Mouse (Mus musculus) heart, adult 2 months (tissue): ENCODE measurements at regions not wholly inside any gene's neighbourhood (a gene's known extent, or its start where the extent isn't known, plus 50 kb on each side); places are given as distances from the start of the nearest gene placed in this dataset.

Experiments
- DNase-seq, 2 experiments: peaks; one replicate each; pipeline ENCODE4 v3.0.0; 2021
- H3K27ac ChIP-seq: fragments of 200-600 bp; 2 replicates; pipeline ENCODE4 v1.8.1; 2022
- H3K27me3 ChIP-seq: fragments of 200-500 bp; 2 replicates; pipeline ENCODE4 v1.6.1; 2012; ENCODE audit warnings: mild to moderate bottlenecking, low read length, inconsistent platforms, mixed read lengths; ENCODE audit not compliant: control insufficient read depth, insufficient read depth
- H3K36me3 ChIP-seq: fragments of 200-500 bp; 2 replicates; pipeline ENCODE4 v1.6.1; 2012; ENCODE audit warnings: low read length, inconsistent platforms; ENCODE audit not compliant: control insufficient read depth, insufficient read depth
- H3K4me1 ChIP-seq: fragments of 200-500 bp; 2 replicates; pipeline ENCODE4 v1.6.1; 2011; ENCODE audit warnings: low read length; ENCODE audit not compliant: control insufficient read depth, insufficient read depth
- H3K4me3 ChIP-seq: fragments of 200-600 bp; 2 replicates; pipeline ENCODE4 v1.8.1; 2022
- H3K79me2 ChIP-seq: fragments of 200-500 bp; replicated peaks from 2 replicates; pipeline ENCODE4 v1.6.1; 2012; ENCODE audit warnings: mild to moderate bottlenecking, inconsistent platforms, low read length, moderate library complexity, mixed read lengths; ENCODE audit not compliant: control insufficient read depth, insufficient read depth
- H3K9ac ChIP-seq: fragments of 200-500 bp; 2 replicates; pipeline ENCODE4 v1.6.1; 2012; ENCODE audit warnings: low read depth, mild to moderate bottlenecking, control low read depth, inconsistent platforms, low read length, mixed read lengths
- CTCF ChIP-seq: fragments of 200-600 bp; IDR thresholded peaks from 2 replicates; pipeline ENCODE4 v1.8.1; 2022; ENCODE audit warnings: antibody characterized with exemption, mild to moderate bottlenecking, moderate library complexity
- EP300 ChIP-seq: fragments of 200-500 bp; IDR thresholded peaks from 2 replicates; pipeline ENCODE4 v1.6.1; 2011; ENCODE audit warnings: low read depth, low read length, control low read depth; ENCODE audit not compliant: insufficient read depth
- POLR2A ChIP-seq: fragments of 200-500 bp; IDR thresholded peaks from 2 replicates; pipeline ENCODE4 v1.6.1; 2011; ENCODE audit warnings: mild to moderate bottlenecking, low read depth, low read length, control low read depth; ENCODE audit not compliant: insufficient read depth
- WGBS: fragments of 180-500 bp; shearing (Covaris S2); methylation state at CpG from one replicate; pipeline ENCODE4 v1.1.7; 2018; 5-methylcytosine and 5-hydroxymethylcytosine counted together
- intact Hi-C: fragments of 180-260 bp; cut with DNase I; formaldehyde crosslinking; loops from one replicate; pipeline ENCODE4 v1.15.1; 2025

- Histone ChIP-seq H3K9ac (no peak overlapping the region), H3K79me2 (no peaks in the 10 kb centered on the region), H3K27ac (no peak overlapping the region), H3K4me3 (no peak overlapping the region), H3K36me3 (no peaks in the 10 kb centered on the region), H3K27me3 (no peaks in the 10 kb centered on the region), H3K4me1 (no peaks in the 10 kb centered on the region)
- intact Hi-C loops: no loop called here
- 84% methylated on average over 10 of the region's 10 CpGs for WGBS
- no peak for DNase-seq
- TF ChIP-seq CTCF: no peak
- no peak for TF ChIP-seq EP300
- TF ChIP-seq POLR2A: no peak
These were observed 191.0 kb upstream of the Fam241a start for GRCm38 (mm10) chr3:128087163-128087562.

- TF ChIP-seq POLR2A: no peak
- TF ChIP-seq EP300: no peak
- no peak for TF ChIP-seq CTCF
- 54% methylated on average over 6 of the region's 6 CpGs for WGBS
- DNase-seq: no peak
- H3K4me3 ChIP-seq: no peak overlapping the region
- H3K9ac ChIP-seq: no peak overlapping the region
- H3K36me3 ChIP-seq: no peaks in the 10 kb centered on the region
- H3K27ac ChIP-seq: no peak overlapping the region
- intact Hi-C loops: no loop called here
- no peaks in the 10 kb centered on the region for H3K27me3 ChIP-seq
- H3K79me2 ChIP-seq: no peaks in the 10 kb centered on the region
- no peaks in the 10 kb centered on the region for H3K4me1 ChIP-seq
These were observed 186.3 kb upstream of the Fam241a start for GRCm38 (mm10) chr3:128082463-128082862.

- TF ChIP-seq EP300 (no peak), CTCF (no peak), POLR2A (no peak)
- H3K9ac ChIP-seq: no peak overlapping the region
- H3K27me3 ChIP-seq: no peaks in the 10 kb centered on the region
- H3K36me3 ChIP-seq: no peaks in the 10 kb centered on the region
- no peak overlapping the region for H3K4me3 ChIP-seq
- 83% methylated on average over 1 of the region's 1 CpGs for WGBS
- DNase-seq: no peak
- no peak overlapping the region for H3K27ac ChIP-seq
- H3K4me1 ChIP-seq: no peaks in the 10 kb centered on the region
- intact Hi-C loops: no loop called here
- H3K79me2 ChIP-seq: no peaks in the 10 kb centered on the region
These were observed 185.3 kb upstream of the Fam241a start for GRCm38 (mm10) chr3:128081430-128081829.

GRCm38 (mm10) chr3:128067861-128068260 is 171.7 kb upstream of the Fam241a start:
- H3K27me3 ChIP-seq: no peaks in the 10 kb centered on the region
- DNase-seq: no peak
- no peaks in the 10 kb centered on the region for H3K79me2 ChIP-seq
- TF ChIP-seq CTCF: no peak
- no peak for TF ChIP-seq EP300
- no peak for TF ChIP-seq POLR2A
- H3K4me3 ChIP-seq: no peak overlapping the region
- no peak overlapping the region for H3K9ac ChIP-seq
- H3K27ac ChIP-seq: no peak overlapping the region
- 58% methylated on average over 4 of the region's 4 CpGs for WGBS
- H3K36me3 ChIP-seq: no peaks in the 10 kb centered on the region
- no peaks in the 10 kb centered on the region for H3K4me1 ChIP-seq
- intact Hi-C loops: no loop called here

- no peak for TF ChIP-seq EP300
- no peak for TF ChIP-seq CTCF
- TF ChIP-seq POLR2A: no peak
- Histone ChIP-seq H3K79me2 (no peaks in the 10 kb centered on the region), H3K27me3 (no peaks in the 10 kb centered on the region), H3K36me3 (no peaks in the 10 kb centered on the region), H3K9ac (no peak overlapping the region), H3K4me1 (no peaks in the 10 kb centered on the region), H3K27ac (no peak overlapping the region), H3K4me3 (no peak overlapping the region)
- intact Hi-C loops: no loop called here
- 74% methylated on average over 9 of the region's 9 CpGs for WGBS
- no peak for DNase-seq
These were observed 157.9 kb upstream of the Fam241a start for GRCm38 (mm10) chr3:128054031-128054430.

GRCm38 (mm10) chr3:128043709-128044108 is 147.6 kb upstream of the Fam241a start:
- Histone ChIP-seq H3K4me3 (no peak overlapping the region), H3K9ac (no peak overlapping the region), H3K79me2 (no peaks in the 10 kb centered on the region), H3K36me3 (no peaks in the 10 kb centered on the region), H3K27me3 (no peaks in the 10 kb centered on the region), H3K4me1 (no peaks in the 10 kb centered on the region), H3K27ac (no peak overlapping the region)
- intact Hi-C loops: no loop called here
- no peak for DNase-seq
- TF ChIP-seq CTCF (no peak), EP300 (no peak), POLR2A (no peak)
- WGBS: 71% methylated on average over 3 of the region's 3 CpGs
